Mouse (Mus musculus): ENCODE data around the gene Clmn. TPM values are rescaled to one million over a fixed set of nuclear protein-coding genes. Genes with fewer than 3 reads are reported as not detected.

The Clmn gene
- polyA plus RNA-seq, 1 experiment from 2014 or later: 0.63 TPM

DNA sequence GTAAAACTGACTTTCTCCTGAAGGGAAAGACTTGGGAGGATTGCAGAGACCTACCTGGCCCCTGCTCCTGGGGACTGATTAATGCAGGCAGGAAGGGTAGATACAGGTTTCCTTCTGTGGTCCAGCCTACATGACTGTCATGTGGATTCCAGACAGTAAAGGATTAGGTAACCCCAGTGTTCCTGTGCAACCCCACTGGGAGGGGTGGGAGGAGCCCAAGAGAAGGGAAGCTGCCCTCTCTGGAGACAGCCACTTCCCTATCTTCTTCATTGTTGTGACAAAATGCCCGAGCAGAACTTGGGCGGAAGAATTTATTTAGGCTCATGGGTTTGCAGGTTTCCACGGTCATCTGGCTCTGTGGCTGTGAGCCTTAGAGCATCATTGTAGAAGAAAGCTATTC, 3.6 kb upstream of the Clmn start:
- H3K4me2 ChIP-seq (ENCODE audit: low read depth, low read length): no peak overlapping the region
- no peaks in the 10 kb centered on the region for H3K36me3 ChIP-seq (ENCODE audit: control insufficient read depth, insufficient read depth)
- H3K4me1 ChIP-seq (ENCODE audit: control insufficient read depth, low read depth, low read length): no peaks in the 10 kb centered on the region
- no peaks in the 10 kb centered on the region for H3K9me3 ChIP-seq (replicated peaks; ENCODE audit: control insufficient read depth, low read length)
- WGBS (ENCODE audit: insufficient replicate concordance): 42% methylated on average over 3 of the region's 3 CpGs
- no peak overlapping the region for H3K27ac ChIP-seq (ENCODE audit: low read length)
- peaks cover 23% of the 10 kb centered on the region for H3K27me3 ChIP-seq (ENCODE audit: control insufficient read depth, insufficient read depth, low read depth, low read length)
- H3K9ac ChIP-seq (ENCODE audit: low read depth, low read length): no peak overlapping the region
- no peak for ATAC-seq (ENCODE audit: low read depth)
- no peak overlapping the region for H3K4me3 ChIP-seq (ENCODE audit: low read depth, low read length)

DNA sequence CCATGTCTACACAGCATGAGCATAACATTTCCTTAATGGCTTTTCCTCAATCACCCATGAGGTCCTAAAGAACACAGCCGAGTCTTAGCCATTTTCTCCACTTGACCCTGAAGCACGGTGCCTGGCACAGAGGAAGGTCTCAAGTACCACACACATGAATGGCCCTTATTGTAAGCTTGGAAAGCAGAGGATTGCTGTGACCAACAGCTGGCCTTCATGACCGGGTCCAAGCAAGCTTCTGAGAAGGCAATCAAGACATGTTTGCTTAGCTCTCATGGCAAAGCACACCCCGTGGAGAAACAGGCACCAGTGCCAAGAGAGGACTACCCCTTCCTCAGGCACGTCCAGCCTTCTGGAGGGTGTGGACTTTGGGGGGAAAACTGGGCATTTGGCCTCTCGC, 3.0 kb upstream of the Clmn start:
- no peaks in the 10 kb centered on the region for H3K4me1 ChIP-seq (ENCODE audit: control insufficient read depth, low read depth, low read length)
- no peak overlapping the region for H3K27ac ChIP-seq (ENCODE audit: low read length)
- H3K9me3 ChIP-seq (replicated peaks; ENCODE audit: control insufficient read depth, low read length): no peaks in the 10 kb centered on the region
- 62% methylated on average over 6 of the region's 6 CpGs for WGBS (ENCODE audit: insufficient replicate concordance)
- no peak overlapping the region for H3K4me2 ChIP-seq (ENCODE audit: low read depth, low read length)
- H3K36me3 ChIP-seq (ENCODE audit: control insufficient read depth, insufficient read depth): no peaks in the 10 kb centered on the region
- ATAC-seq (ENCODE audit: low read depth): no peak
- no peak overlapping the region for H3K9ac ChIP-seq (ENCODE audit: low read depth, low read length)
- H3K4me3 ChIP-seq (ENCODE audit: low read depth, low read length): no peak overlapping the region
- H3K27me3 ChIP-seq (ENCODE audit: control insufficient read depth, insufficient read depth, low read depth, low read length): peaks cover 24% of the 10 kb centered on the region

DNA sequence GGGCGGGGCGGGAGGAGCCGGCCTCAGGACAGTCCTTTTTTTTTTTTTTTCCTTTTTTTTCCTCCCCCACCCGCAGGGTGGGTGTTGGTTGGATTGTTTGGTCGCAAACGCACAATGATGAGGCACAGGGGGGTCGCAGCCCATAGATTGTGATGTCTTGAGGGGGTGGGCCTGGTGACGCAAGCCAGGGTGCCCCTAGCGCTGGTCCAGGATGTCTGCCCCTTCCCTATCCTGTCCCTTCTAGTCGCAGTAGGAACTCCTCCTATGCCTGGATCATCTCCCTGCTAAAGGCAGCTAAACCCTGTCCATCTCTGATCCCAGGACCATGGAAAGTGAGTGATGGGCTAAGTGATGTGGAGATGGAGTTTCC, 275 bp upstream of the Clmn start:
- Histone ChIP-seq H3K9ac (ENCODE audit: low read depth, low read length) (no peak overlapping the region; the same call in 1 of the 2 replicates), H3K9me3 (replicated peaks; ENCODE audit: control insufficient read depth, low read length) (no peaks in the 10 kb centered on the region), H3K4me1 (ENCODE audit: control insufficient read depth, low read depth, low read length) (no peaks in the 10 kb centered on the region), H3K36me3 (ENCODE audit: control insufficient read depth, insufficient read depth) (no peaks in the 10 kb centered on the region), H3K27ac (ENCODE audit: low read length) (no peak overlapping the region), H3K27me3 (ENCODE audit: control insufficient read depth, insufficient read depth, low read depth, low read length) (peaks cover 24% of the 10 kb centered on the region), H3K4me2 (ENCODE audit: low read depth, low read length) (peak overlapping the region; percentile 59), H3K4me3 (ENCODE audit: low read depth, low read length) (peak overlapping the region; percentile 60)
- WGBS (ENCODE audit: insufficient replicate concordance): 3% methylated on average over 10 of the region's 10 CpGs
- no peak for ATAC-seq (ENCODE audit: low read depth)

DNA sequence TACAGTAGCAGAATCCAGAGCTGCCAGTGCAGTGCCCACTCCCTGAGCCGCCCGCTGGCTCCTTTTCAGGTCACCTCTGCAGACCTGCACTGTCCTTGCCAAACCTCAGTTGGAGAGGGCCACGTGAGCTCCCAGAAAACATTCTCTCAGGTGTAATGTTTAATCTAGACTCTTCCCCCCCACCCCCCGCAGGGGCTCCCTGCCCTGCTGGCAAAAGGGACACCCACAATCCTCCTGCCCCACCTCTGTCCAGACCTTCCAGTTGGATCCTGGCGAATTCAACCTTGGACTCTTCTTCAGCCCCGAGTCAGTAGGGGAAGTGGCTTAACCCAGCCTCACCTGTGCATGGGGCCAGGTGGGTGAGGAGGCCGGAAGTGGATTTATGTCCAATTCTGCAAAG, 1.2 kb downstream of the Clmn start:
- Histone ChIP-seq H3K9ac (ENCODE audit: low read depth, low read length) (no peak overlapping the region), H3K27ac (ENCODE audit: low read length) (no peak overlapping the region), H3K4me2 (ENCODE audit: low read depth, low read length) (peak overlapping the region; percentile 59), H3K4me1 (ENCODE audit: control insufficient read depth, low read depth, low read length) (no peaks in the 10 kb centered on the region), H3K36me3 (ENCODE audit: control insufficient read depth, insufficient read depth) (no peaks in the 10 kb centered on the region), H3K27me3 (ENCODE audit: control insufficient read depth, insufficient read depth, low read depth, low read length) (peaks cover 24% of the 10 kb centered on the region), H3K9me3 (replicated peaks; ENCODE audit: control insufficient read depth, low read length) (no peaks in the 10 kb centered on the region), H3K4me3 (ENCODE audit: low read depth, low read length) (no peak overlapping the region)
- ATAC-seq (ENCODE audit: low read depth): peak; percentile 77
- WGBS (ENCODE audit: insufficient replicate concordance): 46% methylated on average over 7 of the region's 7 CpGs

- Histone ChIP-seq H3K9me3 (replicated peaks; ENCODE audit: control insufficient read depth, low read length) (no peaks in the 10 kb centered on the region), H3K36me3 (ENCODE audit: control insufficient read depth, insufficient read depth) (no peaks in the 10 kb centered on the region), H3K4me1 (ENCODE audit: control insufficient read depth, low read depth, low read length) (no peaks in the 10 kb centered on the region; the same call in none of the 2 replicates), H3K4me3 (ENCODE audit: low read depth, low read length) (no peak overlapping the region), H3K27ac (ENCODE audit: low read length) (no peak overlapping the region), H3K9ac (ENCODE audit: low read depth, low read length) (no peak overlapping the region), H3K27me3 (ENCODE audit: control insufficient read depth, insufficient read depth, low read depth, low read length) (peaks cover 7% of the 10 kb centered on the region; the same call in 1 of the 2 replicates), H3K4me2 (ENCODE audit: low read depth, low read length) (no peak overlapping the region)
- ATAC-seq (ENCODE audit: low read depth): no peak
- 72% methylated on average over 7 of the region's 7 CpGs for WGBS (ENCODE audit: insufficient replicate concordance)
Measured at GRCm38 (mm10) chr12:104859140-104859539, 5.7 kb downstream of the Clmn start.

- Histone ChIP-seq H3K4me3 (ENCODE audit: low read depth, low read length) (no peak overlapping the region), H3K4me1 (ENCODE audit: control insufficient read depth, low read depth, low read length) (no peaks in the 10 kb centered on the region; the same call in none of the 2 replicates), H3K9ac (ENCODE audit: low read depth, low read length) (no peak overlapping the region), H3K36me3 (ENCODE audit: control insufficient read depth, insufficient read depth) (no peaks in the 10 kb centered on the region), H3K27me3 (ENCODE audit: control insufficient read depth, insufficient read depth, low read depth, low read length) (peaks cover 4% of the 10 kb centered on the region; the same call in 1 of the 2 replicates), H3K4me2 (ENCODE audit: low read depth, low read length) (no peak overlapping the region), H3K9me3 (replicated peaks; ENCODE audit: control insufficient read depth, low read length) (no peaks in the 10 kb centered on the region), H3K27ac (ENCODE audit: low read length) (no peak overlapping the region)
- 80% methylated on average over 5 of the region's 5 CpGs for WGBS (ENCODE audit: insufficient replicate concordance)
- no peak for ATAC-seq (ENCODE audit: low read depth)
Measured at GRCm38 (mm10) chr12:104858732-104859131, 6.1 kb downstream of the Clmn start.

- Histone ChIP-seq H3K27ac (ENCODE audit: low read length) (no peak overlapping the region), H3K9me3 (replicated peaks; ENCODE audit: control insufficient read depth, low read length) (no peaks in the 10 kb centered on the region), H3K36me3 (ENCODE audit: control insufficient read depth, insufficient read depth) (no peaks in the 10 kb centered on the region), H3K4me1 (ENCODE audit: control insufficient read depth, low read depth, low read length) (no peaks in the 10 kb centered on the region; the same call in none of the 2 replicates), H3K9ac (ENCODE audit: low read depth, low read length) (no peak overlapping the region), H3K4me3 (ENCODE audit: low read depth, low read length) (no peak overlapping the region), H3K27me3 (ENCODE audit: control insufficient read depth, insufficient read depth, low read depth, low read length) (no peaks in the 10 kb centered on the region; the same call in 1 of the 2 replicates), H3K4me2 (ENCODE audit: low read depth, low read length) (no peak overlapping the region)
- WGBS (ENCODE audit: insufficient replicate concordance): 59% methylated on average over 10 of the region's 10 CpGs
- ATAC-seq (ENCODE audit: low read depth): no peak
Measured at GRCm38 (mm10) chr12:104857614-104858013, 7.3 kb downstream of the Clmn start.

DNA sequence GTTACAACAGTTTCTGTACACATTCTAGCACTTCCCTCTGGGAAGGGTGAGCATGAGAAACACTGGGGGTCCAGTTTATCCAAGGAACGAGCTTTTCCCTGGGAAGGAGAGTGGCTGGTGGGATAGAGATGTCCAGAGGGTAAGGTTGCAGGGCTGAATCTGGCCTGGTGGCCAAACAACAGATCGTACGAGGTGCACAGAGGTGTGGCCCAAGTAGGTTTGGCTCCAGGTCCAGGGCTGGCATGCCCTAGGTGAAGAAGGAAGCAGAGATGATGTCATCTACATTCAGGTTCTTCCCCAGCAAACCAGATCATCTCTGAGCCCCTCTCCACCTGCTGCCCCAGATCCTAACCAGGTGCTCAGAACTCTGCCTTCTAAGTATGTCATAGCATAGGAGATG, 8.3 kb downstream of the Clmn start:
- WGBS (ENCODE audit: insufficient replicate concordance): 61% methylated on average over 3 of the region's 3 CpGs
- no peaks in the 10 kb centered on the region; the same call in none of the 2 replicates for H3K4me1 ChIP-seq (ENCODE audit: control insufficient read depth, low read depth, low read length)

DNA sequence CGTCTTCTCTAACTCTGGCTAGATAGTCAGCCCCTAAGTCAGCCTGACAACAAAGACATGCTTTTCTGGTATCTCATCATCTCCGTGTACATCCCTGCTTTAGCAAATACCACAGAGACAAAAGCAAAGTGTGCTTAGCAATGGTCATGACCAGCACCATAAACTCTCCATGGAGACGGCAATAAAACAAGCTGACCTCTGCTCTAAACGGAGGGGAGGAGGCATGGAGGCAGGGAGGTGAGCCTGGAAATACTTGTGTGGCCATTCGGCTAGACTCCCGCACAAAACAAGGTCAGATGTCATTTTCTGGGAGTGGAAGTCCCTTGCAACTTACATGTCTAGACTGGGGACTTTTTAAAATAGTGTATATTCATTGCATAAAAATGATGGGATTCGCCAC, 9.3 kb downstream of the Clmn start:
- Histone ChIP-seq H3K27ac (ENCODE audit: low read length) (no peak overlapping the region), H3K9me3 (replicated peaks; ENCODE audit: control insufficient read depth, low read length) (no peaks in the 10 kb centered on the region), H3K4me3 (ENCODE audit: low read depth, low read length) (no peak overlapping the region), H3K27me3 (ENCODE audit: control insufficient read depth, insufficient read depth, low read depth, low read length) (no peaks in the 10 kb centered on the region; the same call in 1 of the 2 replicates), H3K4me1 (ENCODE audit: control insufficient read depth, low read depth, low read length) (no peaks in the 10 kb centered on the region; the same call in none of the 2 replicates), H3K36me3 (ENCODE audit: control insufficient read depth, insufficient read depth) (no peaks in the 10 kb centered on the region), H3K9ac (ENCODE audit: low read depth, low read length) (no peak overlapping the region), H3K4me2 (ENCODE audit: low read depth, low read length) (no peak overlapping the region)
- WGBS (ENCODE audit: insufficient replicate concordance): 47% methylated on average over 7 of the region's 7 CpGs
- ATAC-seq (ENCODE audit: low read depth): peak; percentile 33; the same call in 1 of the 2 replicates

More for the DNA sequence above, 8.3 kb downstream of the Clmn start:
- Histone ChIP-seq H3K9me3 (replicated peaks; ENCODE audit: control insufficient read depth, low read length) (no peaks in the 10 kb centered on the region), H3K4me3 (ENCODE audit: low read depth, low read length) (no peak overlapping the region), H3K27ac (ENCODE audit: low read length) (no peak overlapping the region), H3K36me3 (ENCODE audit: control insufficient read depth, insufficient read depth) (no peaks in the 10 kb centered on the region), H3K4me2 (ENCODE audit: low read depth, low read length) (no peak overlapping the region), H3K27me3 (ENCODE audit: control insufficient read depth, insufficient read depth, low read depth, low read length) (no peaks in the 10 kb centered on the region; the same call in 1 of the 2 replicates), H3K9ac (ENCODE audit: low read depth, low read length) (no peak overlapping the region)
- ATAC-seq (ENCODE audit: low read depth): no peak
